Mouse (Mus musculus) ES-Bruce4 (cell line): Measurements from ENCODE around the gene Tbxas1. TPM values are rescaled to one million over a fixed set of nuclear protein-coding genes. Genes with fewer than 3 reads are reported as not detected.

Experiments
- H3K27ac ChIP-seq: 2 replicates; pipeline ENCODE4 v1.5.1; 2012; ENCODE audit warnings: low read length, inconsistent platforms; ENCODE audit not compliant: insufficient read depth
- H3K27me3 ChIP-seq: 2 replicates; pipeline ENCODE4 v1.6.1; 2012; ENCODE audit warnings: mild to moderate bottlenecking, low read length, inconsistent platforms; ENCODE audit not compliant: control insufficient read depth, poor library complexity, insufficient read depth, severe bottlenecking
- H3K36me3 ChIP-seq: 2 replicates; pipeline ENCODE4 v1.6.1; 2012; ENCODE audit warnings: inconsistent platforms, mild to moderate bottlenecking, low read length, moderate library complexity; ENCODE audit not compliant: control insufficient read depth, poor library complexity, insufficient read depth, severe bottlenecking
- H3K4me1 ChIP-seq: one replicate; pipeline ENCODE4 v1.8.1; 2011; ENCODE audit warnings: low read length; ENCODE audit not compliant: control insufficient read depth, insufficient read depth
- H3K4me3 ChIP-seq: 2 replicates; pipeline ENCODE4 v1.5.1; 2011; ENCODE audit warnings: low read depth, mild to moderate bottlenecking, low read length
- H3K9ac ChIP-seq: 2 replicates; pipeline ENCODE4 v1.6.1; 2012; ENCODE audit warnings: low read depth, mild to moderate bottlenecking, inconsistent platforms; ENCODE audit not compliant: poor library complexity, severe bottlenecking
- H3K9me3 ChIP-seq: replicated peaks from 2 replicates; pipeline ENCODE4 v1.6.1; 2012; ENCODE audit warnings: mild to moderate bottlenecking, low read length, inconsistent platforms; ENCODE audit not compliant: control insufficient read depth, poor library complexity, insufficient read depth, severe bottlenecking
- CTCF ChIP-seq: IDR thresholded peaks from one replicate; pipeline ENCODE4 v1.8.1; 2011; ENCODE audit warnings: low read depth, low read length
- EP300 ChIP-seq: IDR thresholded peaks from 2 replicates; pipeline ENCODE4 v1.6.1; 2011; ENCODE audit warnings: low read depth, low read length; ENCODE audit not compliant: insufficient read depth
- POLR2A ChIP-seq: IDR thresholded peaks from one replicate; pipeline ENCODE4 v1.8.1; 2011; ENCODE audit warnings: low read length; ENCODE audit not compliant: insufficient read depth
- polyA plus RNA-seq: library from polyadenylated mRNA; stranded (reverse); fragments of >200 nt; gene quantifications from 2 replicates; pipeline ENCODE4 v1.2.4, GENCODE M21; 2011; ENCODE audit warnings: low read depth; ENCODE audit not compliant: missing spikeins, insufficient read depth, insufficient read length

The Tbxas1 gene
- polyA plus RNA-seq, 1 experiment = not detected

GRCm38 (mm10) chr6:38912845-38913244 lies 37.6 kb downstream of the Tbxas1 start:
- TF ChIP-seq POLR2A = no peak
- TF ChIP-seq CTCF = no peak
- no peak for TF ChIP-seq EP300
- Histone ChIP-seq H3K27ac (no peak overlapping the region), H3K4me1 (peaks cover 2% of the 10 kb centered on the region), H3K9me3 (no peaks in the 10 kb centered on the region), H3K4me3 (no peak overlapping the region), H3K27me3 (no peaks in the 10 kb centered on the region), H3K36me3 (no peaks in the 10 kb centered on the region), H3K9ac (no peak overlapping the region)

DNA sequence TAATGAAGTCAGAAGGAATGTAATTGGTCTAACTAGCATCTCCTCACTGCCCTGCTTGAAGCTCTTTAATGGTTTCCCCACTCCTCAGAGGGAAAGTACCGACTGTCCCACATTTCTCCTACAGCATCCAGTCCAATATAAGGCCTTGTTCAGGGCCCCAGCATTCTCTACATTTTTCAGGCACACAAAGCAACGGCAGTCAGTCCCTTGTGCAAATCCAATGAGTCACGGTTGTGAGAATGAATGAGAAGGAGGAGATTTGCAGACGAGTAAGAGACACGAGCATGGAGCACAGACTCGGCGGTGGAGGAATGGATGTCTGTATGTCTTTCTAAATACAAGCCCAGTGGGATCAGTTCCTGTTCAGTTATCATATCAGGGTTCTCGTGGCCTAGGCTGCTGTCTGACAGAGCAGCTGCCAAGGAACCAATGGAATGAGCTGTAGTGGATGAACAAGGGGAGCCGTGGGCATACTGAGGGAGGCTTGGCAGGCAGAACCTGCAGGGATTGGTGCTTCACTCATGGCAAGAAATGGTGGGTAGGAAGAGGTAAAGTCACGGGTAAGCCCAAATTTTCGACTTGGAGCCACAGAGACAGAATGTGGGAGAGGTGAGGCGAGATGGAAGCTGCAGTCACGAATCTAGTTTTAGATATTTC lies 38.3 kb downstream of the Tbxas1 start:
- Histone ChIP-seq H3K36me3 (no peaks in the 10 kb centered on the region), H3K4me1 (peaks cover 2% of the 10 kb centered on the region), H3K9ac (no peak overlapping the region), H3K9me3 (no peaks in the 10 kb centered on the region), H3K27ac (no peak overlapping the region), H3K4me3 (no peak overlapping the region), H3K27me3 (no peaks in the 10 kb centered on the region)
- TF ChIP-seq POLR2A (no peak), CTCF (no peak), EP300 (no peak)

GRCm38 (mm10) chr6:38914181-38914580 lies 39.0 kb downstream of the Tbxas1 start:
- Histone ChIP-seq H3K36me3 (no peaks in the 10 kb centered on the region), H3K4me3 (no peak overlapping the region), H3K9ac (no peak overlapping the region), H3K4me1 (peaks cover 2% of the 10 kb centered on the region), H3K27ac (no peak overlapping the region), H3K9me3 (no peaks in the 10 kb centered on the region), H3K27me3 (no peaks in the 10 kb centered on the region)
- TF ChIP-seq EP300 (no peak), CTCF (no peak), POLR2A (no peak)

DNA sequence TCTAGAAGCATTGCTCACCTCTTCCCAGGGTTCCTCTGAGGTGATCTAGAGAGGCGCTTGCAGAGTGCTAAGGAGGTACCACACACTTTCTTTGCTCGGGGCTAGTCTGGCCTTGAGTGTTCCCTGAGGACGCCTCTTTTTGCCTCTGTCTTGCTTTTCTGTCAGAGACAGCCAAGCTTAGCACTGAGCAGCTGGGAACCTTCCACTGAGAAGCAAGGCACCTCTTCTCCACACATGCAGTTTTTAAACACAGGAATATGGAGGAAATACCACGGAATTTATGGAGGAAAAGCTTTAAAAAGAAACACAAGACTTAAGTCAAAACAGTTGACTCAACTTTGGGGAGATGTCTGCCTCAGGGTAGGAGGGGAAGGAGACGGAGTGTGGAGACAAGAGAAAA lies 40.6 kb downstream of the Tbxas1 start:
- H3K9ac ChIP-seq = no peak overlapping the region
- no peak overlapping the region for H3K27ac ChIP-seq
- no peaks in the 10 kb centered on the region for H3K27me3 ChIP-seq
- no peaks in the 10 kb centered on the region for H3K36me3 ChIP-seq
- TF ChIP-seq CTCF (no peak), POLR2A (no peak), EP300 (no peak)
- H3K9me3 ChIP-seq = no peaks in the 10 kb centered on the region
- H3K4me1 ChIP-seq = peaks cover 2% of the 10 kb centered on the region
- no peak overlapping the region for H3K4me3 ChIP-seq

DNA sequence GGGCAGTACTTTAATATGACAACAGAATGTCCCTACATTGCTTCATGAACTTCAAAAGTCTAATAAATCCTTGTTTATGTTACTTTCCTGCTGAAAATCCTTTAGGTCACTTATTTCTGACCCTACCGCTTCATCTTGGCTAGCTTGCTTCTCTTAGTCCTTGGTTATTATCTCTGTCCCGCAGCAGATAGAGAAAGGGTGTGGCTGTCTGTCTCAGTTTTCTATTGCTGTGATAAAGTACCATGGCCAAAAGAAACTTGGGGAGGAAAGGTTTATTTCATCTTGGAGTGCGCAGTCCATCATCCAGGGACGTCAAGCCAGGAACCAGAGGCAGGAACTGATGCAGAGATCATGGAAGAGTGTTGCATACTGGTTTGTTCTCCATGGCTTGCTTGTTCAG lies 41.4 kb downstream of the Tbxas1 start:
- Histone ChIP-seq H3K36me3 (no peaks in the 10 kb centered on the region), H3K4me1 (peaks cover 2% of the 10 kb centered on the region), H3K4me3 (no peak overlapping the region), H3K27me3 (no peaks in the 10 kb centered on the region), H3K27ac (no peak overlapping the region), H3K9me3 (no peaks in the 10 kb centered on the region), H3K9ac (no peak overlapping the region)
- TF ChIP-seq CTCF = no peak
- TF ChIP-seq EP300 = no peak
- TF ChIP-seq POLR2A = no peak

DNA sequence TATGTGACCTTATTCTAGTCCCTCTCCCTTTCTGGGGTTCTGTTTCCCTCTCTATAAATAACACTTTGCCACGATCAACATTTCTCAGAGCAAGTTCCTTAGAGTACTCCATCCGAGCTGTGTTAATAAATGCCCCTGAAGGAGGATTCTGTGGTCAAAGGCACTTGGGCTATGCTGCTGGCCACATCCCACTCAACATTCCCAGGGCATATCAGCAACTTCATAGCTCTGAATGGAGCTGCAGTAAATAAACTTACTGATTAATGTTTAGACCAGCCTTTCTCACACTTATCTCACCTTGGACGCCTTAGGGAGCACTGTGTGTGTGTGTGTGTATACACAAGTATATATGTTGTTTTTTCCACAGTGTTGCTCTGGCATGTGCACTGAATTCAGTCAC lies 42.2 kb downstream of the Tbxas1 start:
- Histone ChIP-seq H3K27ac (no peak overlapping the region), H3K27me3 (no peaks in the 10 kb centered on the region), H3K9ac (no peak overlapping the region), H3K9me3 (no peaks in the 10 kb centered on the region), H3K4me3 (no peak overlapping the region), H3K36me3 (no peaks in the 10 kb centered on the region), H3K4me1 (peaks cover 2% of the 10 kb centered on the region)
- no peak for TF ChIP-seq CTCF
- TF ChIP-seq POLR2A = no peak
- no peak for TF ChIP-seq EP300
